Mouse (Mus musculus): Measurements from ENCODE around the gene Zfp786.
A peak's percentile ranks its signal among the peaks of the same experiment; 100 is the strongest.

Zfp786 gene

GRCm38 (mm10) chr6:47819626-47820325 is 10.9 kb downstream of the Zfp786 start:
- DNase-seq = no peak

DNA sequence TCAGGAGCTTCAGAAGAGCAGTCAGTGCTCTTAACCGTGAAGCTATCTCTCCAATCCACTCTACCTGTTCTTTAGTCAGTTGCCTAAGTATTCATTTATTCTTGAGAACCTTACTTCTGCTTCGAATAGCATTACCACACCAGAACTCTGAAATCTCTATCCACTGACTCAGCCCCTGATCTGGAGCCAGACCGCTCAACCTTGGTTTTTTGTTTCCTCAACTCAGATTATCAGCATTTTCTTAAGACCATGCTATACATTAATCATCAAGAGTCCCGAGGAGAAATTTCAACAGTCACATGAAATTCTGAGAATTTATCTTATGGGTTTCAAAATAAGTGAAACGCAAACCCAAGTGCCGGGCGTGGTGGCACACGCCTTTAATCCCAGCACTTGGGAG is 11.9 kb downstream of the Zfp786 start:
- no peak for DNase-seq

- DNase-seq = no peak
Measured at GRCm38 (mm10) chr6:47816151-47816550, 14.5 kb downstream of the Zfp786 start.

DNA sequence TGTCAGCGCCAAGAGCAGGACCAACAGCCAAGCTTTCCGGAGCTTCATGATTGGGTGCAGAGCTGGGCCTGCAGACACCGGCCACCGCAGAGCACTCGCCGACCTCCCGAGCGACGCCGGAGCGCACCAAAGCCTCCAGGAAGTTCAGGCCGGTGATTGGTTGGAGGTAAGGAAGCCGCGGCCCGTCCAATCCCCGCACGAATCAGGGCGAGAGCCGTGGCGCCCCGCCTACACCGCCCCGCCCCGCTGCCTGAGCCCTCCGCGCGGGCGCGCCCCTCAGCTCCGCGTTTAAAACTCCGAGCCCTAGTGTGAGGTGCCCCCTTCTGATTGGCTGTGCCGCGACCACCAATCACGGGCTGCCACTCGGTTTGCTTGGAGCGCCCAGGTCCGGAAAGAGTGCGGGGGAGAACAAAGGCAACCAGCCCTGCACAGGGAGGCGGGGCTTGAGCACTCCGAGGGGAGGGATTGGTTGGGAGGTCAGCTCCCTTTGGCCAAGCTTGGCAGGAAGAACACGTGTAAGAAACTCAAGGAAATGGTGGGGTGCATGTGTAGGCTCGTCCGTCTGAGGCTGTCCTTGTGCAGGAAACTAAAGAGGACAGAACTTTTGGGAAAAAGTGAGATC is 17.3 kb downstream of the Zfp786 start, which contains the start of gene Pdia4:
Pdia4 (minus strand) TSS at position 174 of the 622 bp plus-strand sequence.
- peak; percentile 97 for DNase-seq

DNA sequence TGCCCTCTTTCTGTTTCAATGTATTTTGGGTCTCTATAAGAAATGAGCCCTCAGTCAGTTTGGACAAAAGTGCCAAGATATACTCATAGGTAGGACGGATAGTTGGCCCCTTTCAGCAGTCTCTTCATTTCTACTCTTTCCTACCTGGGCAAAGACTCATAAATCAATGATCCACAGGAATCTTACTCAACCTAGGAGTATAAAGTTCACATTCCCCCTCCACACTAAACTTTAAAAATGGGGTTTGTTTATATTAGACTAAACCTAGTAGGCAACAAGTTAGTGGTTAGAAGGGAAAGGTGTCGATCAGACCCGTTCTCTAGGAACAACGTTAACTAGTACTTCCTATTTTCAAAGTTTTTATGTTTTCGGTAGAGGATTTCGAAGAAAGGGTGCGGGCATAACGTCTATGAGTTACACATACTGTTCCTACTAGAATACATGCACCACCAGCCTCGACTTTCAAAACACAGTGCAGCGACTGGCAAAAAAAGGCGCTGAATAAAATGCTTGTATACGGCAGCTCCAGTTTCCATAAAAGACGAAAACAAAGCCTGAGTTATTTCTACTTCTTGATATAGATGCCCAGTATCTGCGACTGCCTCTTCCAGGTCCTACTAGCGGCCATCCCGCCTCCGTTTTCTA is 18.3 kb downstream of the Zfp786 start:
- DNase-seq = no peak

GRCm38 (mm10) chr6:47811324-47811723 is 19.3 kb downstream of the Zfp786 start:
- no peak for DNase-seq

GRCm38 (mm10) chr6:47810181-47810580 is 20.5 kb downstream of the Zfp786 start:
- no peak for DNase-seq

GRCm38 (mm10) chr6:47809053-47809452 is 21.6 kb downstream of the Zfp786 start:
- DNase-seq = no peak

DNA sequence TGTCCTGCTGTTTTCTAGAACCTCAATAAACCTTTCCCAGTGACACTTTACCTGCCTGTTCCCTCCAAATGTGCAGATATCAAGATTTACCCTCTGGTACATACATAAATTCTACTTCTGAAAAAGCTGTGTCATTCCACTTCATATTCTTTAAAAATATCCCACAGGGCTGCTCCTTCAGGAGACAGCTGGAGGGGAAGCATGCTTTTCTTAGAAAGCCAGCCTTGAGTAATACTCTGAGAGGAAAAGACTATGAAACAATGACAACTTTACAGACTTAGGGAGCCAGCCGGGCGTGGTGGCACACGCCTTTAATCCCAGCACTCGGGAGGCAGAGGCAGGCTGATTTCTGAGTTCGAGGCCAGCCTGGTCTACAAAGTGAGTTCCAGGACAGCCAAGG is 22.1 kb downstream of the Zfp786 start:
- no peak for DNase-seq

- no peak for DNase-seq
Measured at GRCm38 (mm10) chr6:47807419-47807818, 23.2 kb downstream of the Zfp786 start.

- no peak for DNase-seq
Measured at GRCm38 (mm10) chr6:47805520-47805919, 25.1 kb downstream of the Zfp786 start.

DNA sequence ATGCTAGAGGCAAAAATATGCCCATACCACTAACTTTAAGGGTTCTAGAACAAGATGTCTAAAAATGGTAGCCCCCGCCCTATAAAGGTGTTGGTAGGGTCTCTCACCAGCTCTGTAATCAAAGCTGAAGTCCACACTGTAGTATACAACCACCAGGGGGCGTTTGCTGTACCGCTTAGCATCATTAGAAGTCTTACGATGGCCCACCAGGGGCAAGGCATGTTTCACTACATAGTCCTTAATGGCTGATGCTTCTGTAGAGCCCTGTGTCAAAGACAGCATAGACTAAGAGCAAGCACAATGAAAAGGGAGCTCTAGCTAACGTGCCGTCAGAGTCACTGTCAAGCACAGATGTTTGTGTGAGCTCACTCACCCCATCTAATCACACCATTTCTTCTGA is 31.6 kb downstream of the Zfp786 start:
- DNase-seq = peak; percentile 43

GRCm38 (mm10) chr6:47794106-47794830 is 36.4 kb downstream of the Zfp786 start:
- DNase-seq = peak; percentile 26

DNA sequence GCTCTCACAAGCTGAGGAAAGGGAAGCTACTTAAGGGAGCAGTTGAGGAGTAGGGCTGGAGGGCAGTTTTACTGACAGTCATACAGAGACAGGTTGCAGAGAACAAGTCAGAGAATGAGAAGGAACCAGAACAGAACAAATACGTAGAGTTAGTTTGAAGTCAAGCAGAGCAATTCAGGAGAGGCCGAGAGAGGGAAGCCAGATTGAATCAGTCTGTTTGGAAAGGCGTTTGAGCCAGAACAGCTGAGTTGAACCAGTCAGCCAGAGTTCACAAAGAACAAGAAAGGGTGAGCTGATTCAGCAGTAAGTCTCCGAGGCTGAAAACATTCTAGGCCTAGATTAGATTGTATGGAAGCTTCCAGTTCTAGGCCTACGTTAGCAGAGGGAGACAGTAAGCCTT is 37.4 kb downstream of the Zfp786 start:
- no peak for DNase-seq

- no peak for DNase-seq
Measured at GRCm38 (mm10) chr6:47792533-47792932, 38.1 kb downstream of the Zfp786 start.

GRCm38 (mm10) chr6:47790745-47791144 is 39.9 kb downstream of the Zfp786 start:
- DNase-seq = no peak

- DNase-seq = no peak
Measured at GRCm38 (mm10) chr6:47788821-47789220, 41.8 kb downstream of the Zfp786 start.

DNA sequence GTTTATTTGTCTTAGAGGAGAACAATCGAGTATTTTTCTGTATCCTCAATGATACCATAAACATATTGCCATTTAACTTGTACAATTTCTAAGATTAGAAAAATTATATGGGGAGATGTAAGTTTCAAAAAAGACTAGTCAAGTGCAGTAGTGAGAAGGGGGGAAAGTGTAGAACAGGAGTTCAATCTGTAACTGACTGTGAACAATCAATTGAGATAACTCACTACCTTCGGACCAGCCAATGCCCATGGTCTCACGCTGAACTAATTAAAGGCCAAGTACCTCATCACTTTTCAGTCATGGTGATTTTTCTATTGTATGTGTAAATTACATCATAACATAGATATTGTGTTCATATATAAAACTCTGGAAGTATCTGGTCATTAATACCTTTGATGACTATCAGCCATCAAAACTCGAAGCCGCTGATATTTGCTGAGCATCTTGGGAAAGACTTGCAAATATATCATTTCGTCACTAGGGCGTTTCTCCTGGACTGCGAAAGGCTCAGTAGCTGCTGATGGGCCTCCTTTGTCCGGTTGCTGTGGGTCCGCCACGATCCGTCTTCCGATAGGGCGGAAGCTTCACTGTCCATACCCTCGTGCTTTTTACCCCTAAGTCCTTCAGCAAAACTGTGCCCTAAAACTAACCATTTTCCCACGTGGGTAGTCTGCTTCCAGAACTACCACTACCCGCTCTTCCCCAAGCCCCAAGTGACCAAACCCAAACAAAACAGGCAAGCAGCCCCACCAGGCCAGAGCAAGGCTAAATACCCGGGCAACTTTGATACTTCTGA is 42.5 kb downstream of the Zfp786 start:
- peak; percentile 69 for DNase-seq

- DNase-seq = no peak
Measured at GRCm38 (mm10) chr6:47784707-47785412, 45.8 kb downstream of the Zfp786 start.

GRCm38 (mm10) chr6:47781091-47781968 is 49.3 kb downstream of the Zfp786 start:
- no peak for DNase-seq

DNA sequence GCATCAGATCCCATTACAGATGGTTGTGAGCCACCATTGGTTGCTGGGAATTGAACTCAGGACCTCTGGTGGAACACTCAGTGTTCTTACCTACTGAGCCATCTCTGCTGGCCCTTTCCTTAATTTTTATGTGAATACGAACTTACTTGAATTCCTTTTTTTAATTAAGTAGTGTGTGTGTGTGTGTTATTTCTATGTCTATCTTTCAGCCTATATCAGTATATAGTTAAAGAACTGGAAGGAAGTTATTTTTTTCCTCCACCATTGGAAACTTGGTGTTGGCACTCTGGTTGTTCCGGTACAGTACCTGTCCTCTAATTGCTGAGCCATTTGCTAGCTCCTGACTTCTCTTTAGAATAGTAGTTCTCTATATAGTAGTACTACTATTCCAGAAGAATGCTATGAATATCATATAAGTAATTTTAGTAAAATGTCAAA is 50.1 kb downstream of the Zfp786 start:
- DNase-seq = no peak

Measured in right cerebral cortex, postnatal 4 days (tissue).